Mouse (Mus musculus): ENCODE measurements around the gene Mrgprb8.
"Not testable (repeated sequence)": the region's sequence is repeated elsewhere in the genome, so short reads cannot be mapped to it uniquely, and the experiment has no call there.

Gene Mrgprb8

GRCm38 (mm10) chr7:48388226-48388625, at the start of gene Mrgprb8:
Gene Mrgprb8 (plus strand): TSS chr7:48388526.
- no peak for DNase-seq (ENCODE audit: low spot score)

GRCm38 (mm10) chr7:48435936-48436335, 47.6 kb downstream of the Mrgprb8 start:
- DNase-seq (ENCODE audit: low spot score), result not testable (repeated sequence)

GRCm38 (mm10) chr7:48436581-48436980, 48.3 kb downstream of the Mrgprb8 start:
- DNase-seq (ENCODE audit: low spot score), result no peak
